Mouse (Mus musculus): ENCODE measurements around the gene Ptgds.

Ptgds gene

GRCm38 (mm10) chr2:25479551-25480311, 9.9 kb upstream of the Ptgds start:
- DNase-seq, result no peak

- no peak for DNase-seq
These were observed 8.3 kb upstream of the Ptgds start for GRCm38 (mm10) chr2:25477967-25478675.

- DNase-seq, result no peak
These were observed 7.7 kb upstream of the Ptgds start for GRCm38 (mm10) chr2:25477541-25477940.

- DNase-seq, result no peak
These were observed 2.7 kb upstream of the Ptgds start for GRCm38 (mm10) chr2:25472550-25472949.

GRCm38 (mm10) chr2:25468962-25469915, 607 bp downstream of the Ptgds start:
- DNase-seq, result no peak

GRCm38 (mm10) chr2:25467606-25468303, 2.1 kb downstream of the Ptgds start:
- no peak for DNase-seq

GRCm38 (mm10) chr2:25465816-25466635, 3.8 kb downstream of the Ptgds start:
- peak; percentile 62 to 69 for DNase-seq

GRCm38 (mm10) chr2:25465256-25465655, 4.6 kb downstream of the Ptgds start:
- no peak for DNase-seq

- no peak for DNase-seq
These were observed 6.2 kb downstream of the Ptgds start for GRCm38 (mm10) chr2:25463630-25464029.

- peak in 1 of 2 experiments; percentile 23 for DNase-seq
These were observed 8.4 kb downstream of the Ptgds start for GRCm38 (mm10) chr2:25461407-25461806.

GRCm38 (mm10) chr2:25460551-25461309, 9.1 kb downstream of the Ptgds start, which contains the start of gene Paxx:
Gene Paxx (minus strand): TSS chr2:25461094.
- DNase-seq, result peak; percentile 88 to 93

GRCm38 (mm10) chr2:25460135-25460534, 9.7 kb downstream of the Ptgds start:
- DNase-seq, result no peak

GRCm38 (mm10) chr2:25458911-25459310, 10.9 kb downstream of the Ptgds start:
- DNase-seq, result no peak

- DNase-seq, result no peak
These were observed 12.6 kb downstream of the Ptgds start for GRCm38 (mm10) chr2:25457022-25457896.

GRCm38 (mm10) chr2:25456205-25456953, 13.5 kb downstream of the Ptgds start, which contains the start of gene Clic3:
Gene Clic3 (plus strand): TSS chr2:25456838.
- DNase-seq, result no peak

- DNase-seq, result no peak
These were observed 16.9 kb downstream of the Ptgds start for GRCm38 (mm10) chr2:25452951-25453350.

- no peak for DNase-seq
These were observed 18.8 kb downstream of the Ptgds start for GRCm38 (mm10) chr2:25450853-25451647.

GRCm38 (mm10) chr2:25442682-25443081, 27.2 kb downstream of the Ptgds start:
- DNase-seq, result no peak
